Mouse (Mus musculus): ENCODE data around the gene Galr3.
"Not testable (repeated sequence)": the region's sequence is repeated elsewhere in the genome, so short reads cannot be mapped to it uniquely, and the experiment has no call there.

Gene Galr3

DNA sequence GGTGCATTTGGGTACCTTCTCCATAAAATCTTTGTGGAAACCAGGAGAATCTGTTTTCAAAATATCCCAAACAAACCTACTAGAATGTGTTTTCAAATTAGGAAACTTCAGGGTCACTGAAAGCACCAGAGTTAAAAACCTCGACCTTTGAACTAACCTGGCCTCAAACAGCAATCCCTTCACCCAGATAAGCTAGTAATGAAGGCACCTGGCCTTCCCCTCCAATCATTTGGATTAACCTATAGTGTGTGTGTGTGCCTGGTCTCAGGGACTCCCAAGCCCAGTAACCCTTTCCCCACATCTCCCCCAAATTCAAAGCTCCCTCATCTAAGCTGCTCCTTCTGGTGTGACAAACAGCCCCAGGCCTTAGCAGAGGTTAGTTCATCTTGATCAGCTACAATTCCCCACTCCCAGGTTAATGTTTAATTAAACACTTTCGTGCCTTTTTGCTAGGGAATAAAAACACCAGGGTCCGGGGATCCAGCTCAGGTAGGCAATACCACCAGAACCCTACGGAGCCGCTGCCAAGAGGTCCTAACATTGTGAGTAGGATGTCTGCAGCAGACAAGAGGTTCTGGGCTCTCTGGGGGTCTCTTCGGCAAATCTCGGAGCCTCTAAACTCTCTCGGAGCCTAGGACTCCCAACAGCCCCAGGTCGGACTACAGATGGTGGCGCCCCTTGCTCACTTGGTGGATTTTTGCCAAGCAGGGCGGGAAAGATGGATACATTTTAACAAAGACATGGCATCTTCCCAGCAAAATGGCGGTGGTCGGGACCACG lies 15.0 kb upstream of the Galr3 start:
- no peak for DNase-seq (ENCODE audit: low spot score in 2 of 2)

DNA sequence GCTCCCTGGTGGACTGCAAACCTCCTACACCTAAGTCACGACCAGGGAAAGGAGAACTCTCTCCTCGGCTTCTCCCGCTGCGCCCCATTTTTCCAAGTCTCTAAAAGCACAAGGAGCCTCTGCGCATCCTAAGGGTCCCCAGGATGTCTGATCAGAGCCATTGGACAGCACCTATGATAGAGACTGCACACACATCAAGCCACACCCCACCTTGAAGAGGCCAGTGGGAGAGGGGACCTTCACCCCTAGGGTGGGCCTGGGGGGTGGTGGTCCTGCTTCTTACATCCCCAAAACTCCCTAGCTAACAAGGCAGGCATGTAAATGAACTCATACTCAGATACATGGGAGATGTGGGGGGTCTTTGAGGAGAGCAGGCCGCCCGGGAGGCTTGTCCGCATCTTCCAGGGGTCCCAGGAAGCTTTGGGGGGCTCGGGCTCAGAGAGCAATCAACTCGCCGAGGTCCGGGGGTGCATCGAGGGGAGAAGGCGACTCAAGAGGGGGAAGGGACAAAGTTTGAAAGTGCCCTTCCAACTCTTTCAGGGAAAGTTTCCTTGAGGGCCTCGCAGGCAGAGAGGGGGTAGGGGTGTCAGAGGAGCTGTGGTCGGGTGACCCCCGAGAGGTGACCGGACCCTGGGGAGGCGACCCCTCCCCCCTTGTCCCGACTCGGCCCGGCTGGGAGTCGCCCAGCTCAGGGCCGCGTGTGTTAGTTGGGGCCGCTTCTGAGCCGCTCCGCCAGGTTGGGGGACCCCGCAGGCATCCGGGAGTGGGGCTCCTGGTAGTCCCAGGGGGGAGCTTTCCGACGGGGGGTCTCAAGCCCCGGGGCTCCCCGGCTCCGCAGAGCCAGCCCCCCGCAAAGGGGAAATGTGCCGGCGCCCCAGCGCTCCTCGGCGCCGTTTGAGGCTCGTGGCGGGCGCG lies 14.1 kb upstream of the Galr3 start:
- peak in 1 of 2 experiments; percentile 31 for DNase-seq (ENCODE audit: low spot score in 2 of 2)

- DNase-seq (ENCODE audit: low spot score in 2 of 2): peak; percentile 89 to 95
Measured at GRCm38 (mm10) chr15:79028237-79028738, 13.4 kb upstream of the Galr3 start, which contains the start of gene H1f0. H1f0 (plus strand) TSS chr15:79028450.

- DNase-seq (ENCODE audit: low spot score in 2 of 2): no peak
Measured at GRCm38 (mm10) chr15:79028823-79029484, 12.7 kb upstream of the Galr3 start.

DNA sequence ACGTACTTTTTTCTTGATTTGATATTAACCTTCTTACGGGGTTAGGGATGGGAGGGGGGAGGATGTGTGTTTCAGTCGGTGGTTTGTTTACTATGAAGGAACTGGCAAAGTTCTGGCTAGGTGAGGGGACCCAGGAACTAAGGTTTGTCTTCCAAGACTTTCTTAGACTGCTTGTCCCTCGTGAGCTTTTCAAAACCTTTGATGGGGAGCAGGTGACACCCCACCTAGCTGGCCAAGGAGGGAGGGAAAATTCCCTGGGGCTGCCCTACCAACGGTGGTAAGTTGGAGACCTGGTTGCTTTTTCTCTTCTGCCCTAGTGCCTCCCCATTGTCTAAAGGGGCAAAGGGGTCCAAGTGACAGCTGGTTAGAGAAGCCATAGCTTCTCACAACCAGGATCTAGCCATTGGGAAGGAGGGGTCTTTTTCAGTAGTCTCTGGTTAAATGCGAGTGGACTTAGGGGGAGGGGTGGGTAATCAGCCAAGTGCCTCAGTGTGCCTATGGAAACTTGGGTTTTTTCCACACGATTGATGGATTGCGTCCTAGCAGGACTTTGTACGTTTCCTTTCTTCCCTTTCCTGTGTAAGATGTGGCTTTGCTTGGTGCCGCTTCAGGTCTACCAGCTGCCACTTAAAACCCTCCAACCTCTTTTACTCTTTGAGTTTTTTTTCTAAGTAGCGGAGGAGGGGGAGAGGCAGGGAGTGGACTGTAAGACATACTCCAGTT lies 12.0 kb upstream of the Galr3 start:
- no peak for DNase-seq (ENCODE audit: low spot score in 2 of 2)

- DNase-seq (ENCODE audit: low spot score in 2 of 2): peak; percentile 82
Measured at GRCm38 (mm10) chr15:79030551-79031435, 10.9 kb upstream of the Galr3 start.

DNA sequence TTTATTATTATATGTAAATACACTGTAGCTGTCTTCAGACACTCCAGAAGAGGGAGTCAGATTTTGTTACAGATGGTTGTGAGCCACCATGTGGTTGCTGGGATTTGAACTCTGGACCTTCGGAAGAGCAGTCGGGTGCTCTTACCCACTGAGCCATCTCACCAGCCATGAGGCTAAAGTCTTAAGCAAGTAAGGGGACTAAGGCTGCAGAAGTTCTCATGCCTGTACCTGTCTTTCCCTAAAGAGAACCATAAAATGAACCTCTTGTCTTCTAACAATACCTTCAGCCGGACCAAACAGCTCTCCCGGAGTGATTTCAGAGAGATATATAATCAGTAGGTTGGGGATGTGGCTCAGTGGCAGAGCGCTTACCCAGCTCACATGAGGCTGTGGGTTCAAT lies 9.8 kb upstream of the Galr3 start:
- DNase-seq (ENCODE audit: low spot score in 2 of 2): not testable (repeated sequence)

DNA sequence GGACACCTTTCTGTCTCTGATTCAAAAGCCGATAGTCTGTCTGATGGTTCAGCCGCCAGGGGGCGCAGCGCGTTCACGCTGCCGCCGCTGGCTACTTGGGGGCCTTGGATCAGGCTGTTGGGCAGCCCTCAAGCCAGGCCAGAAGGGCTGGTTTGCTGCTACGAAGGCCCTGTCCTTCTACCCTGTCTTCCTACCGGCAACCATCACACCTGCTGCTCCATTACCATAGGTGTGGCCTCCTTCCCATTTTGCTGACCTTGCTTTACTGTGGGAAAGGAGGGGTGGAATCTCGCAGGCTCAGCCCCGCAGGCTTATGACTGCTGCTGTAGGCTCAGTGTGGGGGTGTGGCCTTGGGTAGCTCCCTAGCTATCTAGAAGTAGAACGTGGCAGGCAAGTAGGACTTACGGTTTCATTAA lies 3.8 kb upstream of the Galr3 start:
- peak in 1 of 2 experiments; percentile 47 for DNase-seq (ENCODE audit: low spot score in 2 of 2)

DNA sequence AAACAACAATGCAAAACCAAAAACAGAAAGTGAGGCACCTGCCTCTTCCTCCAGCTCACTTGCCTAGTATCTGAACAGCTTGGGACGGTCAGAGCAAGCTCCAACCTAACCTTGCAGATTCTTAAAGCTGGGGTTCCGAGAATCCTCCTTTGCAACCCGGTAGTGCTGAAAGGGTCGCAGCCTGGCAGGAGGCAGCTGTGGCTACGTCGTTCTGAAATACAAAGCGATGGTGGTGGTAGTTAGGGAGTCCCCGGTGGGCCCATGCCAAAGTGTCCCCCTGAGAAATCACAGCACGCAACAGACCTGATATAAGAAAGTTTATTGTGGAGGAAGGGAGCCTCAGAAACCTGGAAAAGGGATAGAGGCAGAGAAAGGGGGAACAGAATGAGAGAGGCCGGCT lies 3.4 kb upstream of the Galr3 start:
- no peak for DNase-seq (ENCODE audit: low spot score in 2 of 2)

GRCm38 (mm10) chr15:79038853-79039252 lies 2.8 kb upstream of the Galr3 start:
- peak in 1 of 2 experiments; percentile 48 for DNase-seq (ENCODE audit: low spot score in 2 of 2)

- DNase-seq (ENCODE audit: low spot score in 2 of 2): no peak
Measured at GRCm38 (mm10) chr15:79040501-79041416, 926 bp upstream of the Galr3 start.

DNA sequence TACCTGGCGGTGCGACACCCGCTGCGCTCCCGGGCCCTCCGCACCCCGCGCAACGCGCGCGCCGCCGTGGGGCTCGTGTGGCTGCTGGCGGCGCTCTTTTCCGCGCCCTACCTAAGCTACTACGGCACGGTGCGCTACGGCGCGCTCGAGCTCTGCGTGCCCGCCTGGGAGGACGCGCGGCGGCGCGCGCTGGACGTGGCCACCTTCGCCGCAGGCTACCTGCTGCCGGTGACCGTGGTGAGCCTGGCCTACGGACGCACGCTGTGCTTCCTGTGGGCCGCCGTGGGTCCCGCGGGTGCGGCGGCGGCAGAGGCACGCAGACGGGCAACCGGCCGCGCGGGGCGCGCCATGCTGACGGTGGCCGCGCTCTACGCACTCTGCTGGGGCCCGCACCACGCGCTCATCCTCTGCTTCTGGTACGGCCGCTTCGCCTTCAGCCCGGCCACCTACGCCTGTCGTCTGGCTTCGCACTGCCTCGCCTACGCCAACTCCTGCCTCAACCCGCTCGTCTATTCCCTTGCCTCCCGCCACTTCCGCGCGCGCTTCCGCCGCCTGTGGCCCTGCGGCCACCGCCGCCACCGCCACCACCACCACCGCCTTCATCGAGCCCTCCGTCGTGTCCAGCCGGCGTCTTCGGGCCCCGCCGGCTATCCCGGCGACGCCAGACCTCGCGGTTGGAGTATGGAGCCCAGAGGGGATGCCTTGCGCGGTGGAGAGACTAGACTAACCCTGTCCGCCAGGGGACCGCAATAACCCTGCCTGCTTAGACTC lies 1.2 kb downstream of the Galr3 start:
- peak in 1 of 2 experiments; percentile 44 for DNase-seq (ENCODE audit: low spot score in 2 of 2)

GRCm38 (mm10) chr15:79044837-79045236 lies 3.2 kb downstream of the Galr3 start:
- no peak for DNase-seq (ENCODE audit: low spot score in 2 of 2)

- DNase-seq (ENCODE audit: low spot score in 2 of 2): no peak
Measured at GRCm38 (mm10) chr15:79048186-79048585, 6.5 kb downstream of the Galr3 start.

DNA sequence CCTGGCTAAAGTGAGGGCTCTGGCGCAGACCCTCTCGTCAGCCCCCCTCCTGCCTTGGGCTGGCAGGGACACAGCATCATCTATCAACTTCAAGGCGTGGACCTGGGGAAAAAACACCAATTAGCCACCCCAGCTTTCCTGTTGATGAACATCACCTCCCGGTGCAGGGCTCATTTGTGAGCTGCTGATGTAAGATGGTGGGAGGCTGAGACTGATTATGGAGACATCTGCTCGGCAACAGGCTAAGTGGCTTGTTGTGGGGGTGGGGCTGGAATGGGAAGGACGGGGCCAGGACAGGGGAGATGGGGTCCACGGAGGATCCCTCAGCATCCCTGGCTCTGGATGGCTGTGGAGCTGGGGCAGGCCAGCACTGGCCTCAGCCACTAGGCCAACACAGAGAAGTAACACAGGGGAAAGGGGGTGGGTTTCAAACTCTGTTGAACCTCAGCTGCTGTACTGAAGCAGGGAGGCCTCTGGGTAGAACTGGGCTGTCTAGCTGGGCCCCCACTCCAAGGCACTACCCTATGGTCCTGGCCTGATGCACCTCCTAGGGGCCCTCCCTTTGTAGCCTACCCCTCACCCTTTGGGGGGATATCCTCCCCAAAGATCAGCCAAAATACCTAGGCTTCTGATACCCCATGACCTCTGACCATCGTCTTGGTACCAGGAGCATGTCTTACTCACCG lies 8.6 kb downstream of the Galr3 start:
- no peak for DNase-seq (ENCODE audit: low spot score in 2 of 2)

DNA sequence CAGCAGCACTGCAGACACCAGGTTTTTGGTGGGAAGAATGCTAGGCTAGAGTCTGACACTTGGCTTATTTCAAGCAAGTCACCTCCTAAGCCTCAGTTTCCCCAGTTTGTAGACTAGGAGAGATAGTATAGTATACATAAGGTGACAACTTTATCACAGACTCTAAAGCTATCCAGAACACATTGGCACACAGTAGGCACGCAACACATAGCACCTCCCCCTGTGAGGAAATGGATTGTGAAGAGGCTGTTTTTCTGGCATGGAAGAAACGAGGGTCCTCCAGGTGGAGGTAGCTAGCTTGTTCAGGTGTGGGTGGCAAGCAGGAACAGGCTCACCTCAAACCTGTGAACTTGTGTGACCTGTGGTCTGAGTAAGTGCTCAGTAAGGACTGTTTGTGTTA lies 9.3 kb downstream of the Galr3 start:
- no peak for DNase-seq (ENCODE audit: low spot score in 2 of 2)

DNA sequence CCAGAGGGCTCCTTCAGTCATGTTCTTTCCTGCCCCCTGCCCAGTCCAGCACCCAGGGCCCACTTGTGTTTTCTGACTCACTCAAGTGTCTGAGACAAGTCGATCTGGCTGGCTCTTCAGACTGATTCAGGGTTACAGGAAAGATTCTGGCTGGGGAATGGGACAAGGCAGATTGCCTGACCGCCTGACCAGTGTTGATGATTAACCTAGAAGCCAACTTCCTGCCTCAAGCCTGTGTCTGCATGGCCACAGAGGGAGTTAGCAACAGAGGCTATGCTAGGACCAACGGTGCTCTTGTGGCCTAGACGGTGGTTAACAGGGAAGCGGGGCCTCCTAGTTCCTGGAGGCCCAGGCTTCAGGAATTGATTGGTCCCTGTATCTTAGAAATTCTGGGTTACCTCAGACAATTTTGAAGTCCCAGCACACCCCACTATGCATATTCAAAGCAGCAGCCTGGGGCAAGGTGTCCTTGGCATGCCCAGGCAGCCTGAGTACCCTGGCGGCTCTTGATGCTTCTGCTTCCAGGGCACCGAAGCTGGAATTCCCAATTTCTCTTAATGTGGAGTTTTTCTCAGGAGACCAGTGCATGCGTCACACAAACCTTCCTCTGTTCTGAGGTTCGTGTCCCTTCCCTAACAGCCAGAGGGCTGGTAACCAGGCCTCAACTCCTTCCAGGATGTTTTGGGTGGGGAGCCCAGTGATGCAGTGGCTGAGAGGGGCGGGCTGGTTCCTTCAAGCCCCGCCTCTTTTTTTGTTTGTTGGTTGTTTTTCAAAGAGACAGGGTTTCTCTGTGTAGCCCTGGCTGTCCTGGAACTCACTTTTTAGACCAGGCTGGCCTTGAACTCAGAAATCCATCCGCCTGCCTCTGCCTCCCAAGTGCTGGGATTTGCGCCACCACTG lies 10.0 kb downstream of the Galr3 start:
- DNase-seq (ENCODE audit: low spot score in 2 of 2): no peak
